Mouse (Mus musculus): ENCODE results near the gene Zeb2.

DNA sequence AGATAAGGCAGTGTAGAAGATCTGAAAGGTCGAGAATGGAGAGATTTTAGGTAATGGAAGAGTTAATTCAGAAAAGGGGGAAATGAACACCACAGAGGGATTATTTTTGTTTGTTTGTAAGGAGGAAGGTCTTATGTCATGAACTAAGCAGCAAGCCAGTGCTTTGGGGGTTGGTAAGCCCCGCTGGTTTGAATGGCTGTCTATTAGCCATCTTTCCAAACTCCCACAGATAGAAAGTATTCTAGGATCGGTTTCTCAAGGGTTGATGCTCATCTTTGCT lies 28.0 kb downstream of the Zeb2 start:
- TF ChIP-seq CTCF (IDR thresholded peaks at IDR 0.05; ENCODE audit: low read depth) (no peak), EP300 (optimal IDR thresholded peaks at IDR 0.05) (no peak)

All from stomach, postnatal 0 days (tissue).